Mouse (Mus musculus) stomach, embryonic 16.5 days (tissue): ENCODE measurements at regions not wholly inside any gene's neighbourhood (a gene's known extent, or its start where the extent isn't known, plus 50 kb on each side); places are given as distances from the start of the nearest gene placed in this dataset.

Experiments
- ATAC-seq: fragments of 200-750 bp; cut with Nextera tagmentation; 2 replicates; pipeline ENCODE4 v1.8.0; 2017; ENCODE audit warnings: moderate number of reproducible peaks, moderate TSS enrichment; ENCODE audit not compliant: insufficient read depth, low FRiP score
- H3K27ac ChIP-seq: fragments of 300-500 bp; sonication (generic); 2 replicates; pipeline ENCODE4 v1.5.1; 2014; ENCODE audit warnings: low read length
- H3K27me3 ChIP-seq: fragments of 300-500 bp; sonication (generic); 2 replicates; pipeline ENCODE4 v1.6.1; 2014; ENCODE audit warnings: low read length, control low read depth, mixed read lengths; ENCODE audit not compliant: control insufficient read depth, insufficient read depth
- H3K36me3 ChIP-seq: fragments of 300-500 bp; sonication (generic); 2 replicates; pipeline ENCODE4 v1.6.1; 2014; ENCODE audit warnings: low read length; ENCODE audit not compliant: control insufficient read depth, insufficient read depth
- H3K4me1 ChIP-seq: fragments of 300-500 bp; sonication (generic); 2 replicates; pipeline ENCODE4 v1.6.1; 2014; ENCODE audit warnings: low read length, control low read depth, mixed read lengths; ENCODE audit not compliant: control insufficient read depth, insufficient read depth
- H3K4me2 ChIP-seq: fragments of 300-500 bp; sonication (generic); 2 replicates; pipeline ENCODE4 v1.6.1; 2014; ENCODE audit warnings: low read depth, low read length, mixed read lengths
- H3K4me3 ChIP-seq: fragments of 300-500 bp; sonication (generic); replicated peaks from 2 replicates; pipeline ENCODE4 v1.5.1; 2014; ENCODE audit warnings: mild to moderate bottlenecking, low read length
- H3K9ac ChIP-seq: fragments of 300-500 bp; sonication (generic); 2 replicates; pipeline ENCODE4 v1.6.1; 2014; ENCODE audit warnings: low read length
- H3K9me3 ChIP-seq: fragments of 300-500 bp; sonication (generic); replicated peaks from 2 replicates; pipeline ENCODE4 v1.6.1; 2016; ENCODE audit warnings: low read length, control low read depth; ENCODE audit not compliant: control insufficient read depth
- WGBS: fragments of 180-500 bp; shearing (Covaris S2); extraction: QIAGEN DNeasy Blood & Tissue Kit; methylation state at CpG from one replicate; pipeline ENCODE4 v1.1.7; 2014; 5-methylcytosine and 5-hydroxymethylcytosine counted together

DNA sequence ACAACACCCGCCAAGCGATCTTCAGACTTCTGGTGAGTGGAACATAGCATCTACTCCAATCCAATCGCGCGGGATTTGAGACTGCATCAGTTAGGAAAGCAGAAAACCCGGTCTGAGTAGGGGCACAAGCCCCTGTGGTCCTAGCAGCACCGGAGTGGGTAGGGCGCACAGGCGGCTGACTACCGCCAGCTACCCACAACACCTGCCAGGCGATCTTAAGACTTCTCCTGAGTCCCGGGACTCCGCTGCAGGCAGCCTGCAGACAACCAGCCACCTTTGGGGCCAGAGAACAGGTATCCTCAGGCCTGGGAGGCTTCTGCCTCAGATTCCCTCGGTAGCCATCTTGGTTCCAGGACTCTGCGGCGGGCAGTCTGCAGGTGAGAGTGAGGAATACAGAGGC, 208.2 kb upstream of the Pdzrn3 start:
- Histone ChIP-seq H3K27ac (no peak overlapping the region), H3K4me1 (no peaks in the 10 kb centered on the region), H3K4me2 (no peak overlapping the region), H3K9me3 (no peaks in the 10 kb centered on the region), H3K9ac (no peak overlapping the region), H3K36me3 (no peaks in the 10 kb centered on the region), H3K27me3 (no peaks in the 10 kb centered on the region), H3K4me3 (no peak overlapping the region)
- no peak for ATAC-seq
- WGBS, result 76% methylated on average over 16 of the region's 16 CpGs

DNA sequence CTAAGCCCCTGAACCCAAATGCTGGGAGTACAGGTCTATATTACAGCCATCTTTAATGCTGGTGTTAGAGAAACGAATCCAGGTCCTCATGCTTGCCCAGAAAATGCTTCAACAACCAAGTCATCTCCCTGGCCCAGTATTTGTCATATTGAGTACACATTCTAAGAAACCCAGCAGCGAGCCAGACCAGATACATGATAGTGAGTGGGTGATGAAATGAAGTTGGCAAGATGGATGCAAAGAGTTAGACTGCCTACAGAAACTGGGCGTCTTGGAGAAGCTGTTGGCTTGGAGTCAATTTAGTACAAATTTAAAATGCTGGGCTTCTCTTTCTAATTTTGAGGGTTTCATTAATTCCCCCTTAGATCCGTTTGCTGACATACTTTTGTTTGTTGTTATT, 203.1 kb upstream of the Pdzrn3 start:
- Histone ChIP-seq H3K9me3 (no peaks in the 10 kb centered on the region), H3K4me1 (no peaks in the 10 kb centered on the region), H3K4me3 (no peak overlapping the region), H3K27me3 (no peaks in the 10 kb centered on the region), H3K9ac (no peak overlapping the region), H3K4me2 (no peak overlapping the region), H3K27ac (no peak overlapping the region), H3K36me3 (no peaks in the 10 kb centered on the region)
- ATAC-seq, result no peak
- WGBS, result 75% methylated on average over 4 of the region's 4 CpGs

DNA sequence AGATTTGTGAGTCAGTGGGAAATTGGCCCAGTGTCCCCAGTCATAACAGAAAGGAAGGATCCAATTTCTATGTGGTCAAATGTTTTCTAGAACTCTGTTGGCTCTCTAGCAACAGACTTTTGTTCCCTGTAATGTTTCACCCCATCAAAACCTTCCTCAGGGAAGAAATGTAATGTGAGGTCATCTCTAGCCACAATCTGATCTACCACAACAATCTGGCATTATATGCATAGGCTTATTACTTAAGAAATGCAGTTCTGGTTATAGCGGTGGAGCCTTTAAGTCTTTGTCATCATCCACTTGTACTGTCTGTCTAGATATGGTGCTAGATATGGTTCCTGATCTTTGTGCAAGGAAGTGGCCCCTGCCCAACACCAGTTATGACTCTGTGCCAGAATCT, 178.4 kb upstream of the Pdzrn3 start:
- Histone ChIP-seq H3K9me3 (no peaks in the 10 kb centered on the region), H3K27me3 (no peaks in the 10 kb centered on the region), H3K4me2 (no peak overlapping the region), H3K9ac (no peak overlapping the region), H3K36me3 (no peaks in the 10 kb centered on the region), H3K4me1 (no peaks in the 10 kb centered on the region), H3K27ac (no peak overlapping the region), H3K4me3 (no peak overlapping the region)
- WGBS, result 94% methylated on average over 1 of the region's 1 CpGs
- ATAC-seq, result no peak

DNA sequence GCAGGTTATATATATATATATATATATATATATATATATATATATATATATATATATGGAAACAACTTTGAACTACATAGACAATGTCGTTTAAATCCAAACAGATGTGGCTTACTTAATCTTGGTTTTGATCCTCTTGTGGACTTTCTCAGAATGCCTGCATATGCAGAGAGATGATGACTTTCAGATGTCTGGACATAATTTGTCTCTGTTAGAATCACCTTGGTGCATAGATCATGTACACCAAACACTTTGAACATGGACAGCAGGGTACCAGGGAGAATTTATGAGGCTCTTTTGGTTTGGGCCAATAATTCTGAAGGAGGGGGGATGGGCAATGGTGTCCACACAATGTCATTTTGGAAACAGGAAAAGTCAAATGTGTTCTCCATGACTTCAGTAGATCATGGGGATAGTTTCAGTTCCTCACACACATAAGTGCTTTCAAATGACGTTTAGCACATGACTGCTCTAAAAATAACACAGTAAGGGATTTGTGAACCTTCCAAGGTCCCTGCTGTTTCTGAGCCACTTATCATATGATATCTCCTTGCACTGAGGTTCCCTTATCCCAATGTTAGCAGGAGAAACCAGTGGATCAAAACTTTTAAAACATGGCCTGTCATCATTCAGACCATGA, 177.4 kb upstream of the Pdzrn3 start:
- 26% methylated on average over 2 of the region's 2 CpGs for WGBS
- ATAC-seq, result no peak
- Histone ChIP-seq H3K4me1 (no peaks in the 10 kb centered on the region), H3K36me3 (no peaks in the 10 kb centered on the region), H3K4me2 (no peak overlapping the region), H3K9ac (no peak overlapping the region), H3K27me3 (no peaks in the 10 kb centered on the region), H3K9me3 (no peaks in the 10 kb centered on the region), H3K4me3 (no peak overlapping the region), H3K27ac (no peak overlapping the region)

DNA sequence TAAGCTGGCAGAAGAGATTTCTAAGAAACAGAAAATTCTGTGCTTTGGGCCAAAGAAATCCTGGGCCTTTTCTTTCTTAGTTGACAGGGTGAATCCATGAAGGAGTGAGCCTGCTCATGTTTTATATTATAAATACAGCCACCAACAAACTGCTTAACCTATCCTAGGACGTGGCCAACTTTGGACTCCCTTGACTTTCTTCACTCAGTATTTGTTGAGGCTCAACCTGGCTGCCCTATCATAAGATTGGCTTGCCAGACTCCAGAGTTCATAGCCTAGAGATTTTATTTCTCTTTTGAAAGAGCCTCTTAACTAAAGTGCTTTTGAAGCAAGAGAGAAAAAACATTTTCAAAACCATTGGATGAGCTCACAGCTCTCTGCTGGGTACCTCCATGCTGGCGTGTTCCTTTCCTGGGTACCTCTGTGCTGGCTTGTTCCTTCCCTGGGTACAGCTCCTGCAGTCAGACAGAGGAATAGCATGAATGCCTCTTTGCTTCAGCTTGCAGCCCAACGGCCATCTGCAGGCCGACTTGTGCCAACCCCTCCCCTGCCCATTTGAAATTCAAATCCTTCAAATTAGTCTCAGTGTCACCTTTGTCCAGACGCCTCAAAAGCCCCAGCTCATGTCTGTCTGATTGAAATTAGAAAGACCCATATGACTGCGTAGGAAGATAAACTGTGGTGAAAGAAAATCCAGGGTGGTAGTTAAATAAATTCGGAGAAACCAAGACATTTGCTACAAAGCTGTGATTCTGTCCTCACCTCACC, 173.0 kb upstream of the Pdzrn3 start:
- no peak overlapping the region for H3K27ac ChIP-seq
- H3K27me3 ChIP-seq, result no peaks in the 10 kb centered on the region
- H3K9ac ChIP-seq, result no peak overlapping the region
- no peaks in the 10 kb centered on the region for H3K36me3 ChIP-seq
- ATAC-seq, result no peak
- no peaks in the 10 kb centered on the region for H3K9me3 ChIP-seq
- no peaks in the 10 kb centered on the region for H3K4me1 ChIP-seq
- H3K4me2 ChIP-seq, result no peak overlapping the region
- WGBS, result 38% methylated on average over 7 of the region's 7 CpGs
- no peak overlapping the region for H3K4me3 ChIP-seq

DNA sequence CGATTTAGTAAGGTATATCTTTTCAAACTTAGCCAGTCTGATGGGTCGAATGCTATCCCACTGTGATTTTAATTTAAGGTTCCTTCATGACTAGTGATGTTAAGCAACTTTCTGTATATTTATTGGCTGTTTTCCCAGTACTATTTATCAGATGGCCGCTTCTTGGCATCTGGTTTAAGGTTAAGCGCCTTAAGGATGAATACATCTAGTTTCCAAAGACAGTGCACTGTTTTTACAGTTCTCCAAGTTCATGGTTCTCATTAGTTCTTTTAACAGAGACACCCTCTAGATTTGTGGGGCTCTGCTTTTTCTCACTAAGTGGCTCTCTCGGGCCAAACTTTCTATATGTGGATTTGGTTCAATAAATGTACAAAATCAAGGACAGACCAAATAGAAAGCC, 159.9 kb upstream of the Pdzrn3 start:
- Histone ChIP-seq H3K4me2 (no peak overlapping the region), H3K36me3 (no peaks in the 10 kb centered on the region), H3K4me1 (no peaks in the 10 kb centered on the region; the same call in 1 of the 2 replicates), H3K4me3 (no peak overlapping the region), H3K9ac (no peak overlapping the region), H3K27me3 (no peaks in the 10 kb centered on the region; the same call in 1 of the 2 replicates), H3K27ac (no peak overlapping the region), H3K9me3 (no peaks in the 10 kb centered on the region)
- WGBS, result 59% methylated on average over 5 of the region's 5 CpGs
- no peak for ATAC-seq

DNA sequence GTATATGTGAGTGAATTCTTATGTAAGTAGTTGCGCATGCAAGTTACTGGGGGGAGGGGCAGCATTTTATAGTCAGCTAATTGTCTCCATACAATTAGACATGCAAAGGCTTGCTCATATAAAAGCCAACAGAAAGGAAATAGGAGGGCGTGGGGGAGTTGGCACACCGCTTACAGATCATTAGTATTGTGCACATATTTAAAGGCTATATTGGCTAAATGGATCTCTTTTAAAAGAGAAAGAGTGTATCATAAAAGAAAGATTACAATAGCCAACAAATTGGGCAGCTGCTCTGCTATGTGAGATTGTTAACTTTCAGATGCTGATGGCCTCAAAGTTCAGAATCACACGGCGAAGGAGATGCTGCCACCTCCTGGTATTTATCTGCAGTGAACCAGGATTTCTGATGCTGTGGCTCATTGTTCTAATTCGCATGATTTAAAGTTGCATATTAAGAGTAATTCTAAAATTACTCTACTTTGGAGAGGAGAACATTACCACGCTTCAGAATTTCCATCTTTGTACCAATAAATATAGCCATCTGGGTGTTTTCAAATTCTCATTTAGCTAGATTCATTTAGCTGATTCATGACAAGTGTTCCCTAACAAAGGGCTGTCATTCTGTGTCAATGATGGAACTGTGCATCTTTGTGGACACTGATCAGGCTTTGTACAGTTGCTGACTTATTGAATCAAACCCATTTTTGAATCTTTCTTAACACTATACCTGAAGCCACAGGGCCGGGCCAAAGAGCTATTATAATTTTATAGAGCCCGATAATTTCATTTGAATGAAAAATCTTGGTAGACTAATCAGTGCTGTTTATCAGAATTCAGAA, 156.7 kb upstream of the Pdzrn3 start:
- Histone ChIP-seq H3K27ac (no peak overlapping the region), H3K9me3 (no peaks in the 10 kb centered on the region), H3K9ac (no peak overlapping the region), H3K4me3 (no peak overlapping the region), H3K36me3 (no peaks in the 10 kb centered on the region), H3K4me1 (no peaks in the 10 kb centered on the region; the same call in 1 of the 2 replicates), H3K27me3 (no peaks in the 10 kb centered on the region; the same call in 1 of the 2 replicates), H3K4me2 (no peak overlapping the region)
- no peak for ATAC-seq
- 51% methylated on average over 9 of the region's 9 CpGs for WGBS

DNA sequence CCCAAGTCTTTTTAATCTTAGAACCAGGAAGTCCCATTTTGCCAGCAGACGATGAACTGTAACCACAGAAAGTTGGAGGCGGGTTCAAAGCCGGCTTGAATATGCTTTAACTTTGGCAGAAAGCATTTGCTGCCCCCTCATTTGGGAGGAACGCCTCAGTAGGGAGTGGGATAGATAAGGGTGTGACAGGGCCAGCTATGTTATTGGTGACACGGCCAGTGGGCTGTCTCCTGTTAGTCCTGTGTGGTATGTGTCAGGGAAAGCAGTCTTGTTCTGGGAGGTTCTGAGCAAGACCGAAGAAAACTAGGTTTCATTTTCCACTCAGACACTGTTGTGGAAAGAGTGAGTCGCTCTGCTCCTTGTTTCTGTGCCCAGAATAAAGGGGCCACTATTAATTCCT, 154.7 kb upstream of the Pdzrn3 start:
- H3K4me2 ChIP-seq, result peak overlapping the region; percentile 25
- no peaks in the 10 kb centered on the region for H3K9me3 ChIP-seq
- no peak overlapping the region for H3K27ac ChIP-seq
- 43% methylated on average over 7 of the region's 7 CpGs for WGBS
- no peaks in the 10 kb centered on the region; the same call in 1 of the 2 replicates for H3K4me1 ChIP-seq
- H3K9ac ChIP-seq, result 0 out of 2 replicates have a peak overlapping the region, but pooled peaks have one; percentile 41
- ATAC-seq, result no peak
- H3K27me3 ChIP-seq, result no peaks in the 10 kb centered on the region; the same call in 1 of the 2 replicates
- peak overlapping the region; percentile 12; the same call in 1 of the 2 replicates for H3K4me3 ChIP-seq
- H3K36me3 ChIP-seq, result no peaks in the 10 kb centered on the region

DNA sequence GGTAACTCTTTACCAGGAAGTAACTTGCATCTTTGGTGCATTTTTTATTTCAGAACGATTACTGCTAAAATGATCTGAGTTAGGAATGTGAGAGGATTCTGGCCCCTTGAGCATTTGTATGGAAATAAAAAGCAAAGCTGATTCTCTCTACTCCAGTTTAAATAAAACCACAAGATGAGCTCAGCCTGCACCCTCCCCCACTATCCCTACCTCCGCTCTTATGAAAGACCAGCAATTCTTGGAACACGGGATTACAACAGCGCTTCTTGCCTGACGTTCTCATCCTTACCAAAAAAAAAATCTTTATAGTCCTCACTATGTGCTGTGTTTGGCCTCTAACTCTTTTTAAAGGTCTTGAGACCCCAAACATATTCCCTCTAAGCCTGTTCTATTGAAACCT, 154.2 kb upstream of the Pdzrn3 start:
- Histone ChIP-seq H3K27me3 (no peaks in the 10 kb centered on the region; the same call in 1 of the 2 replicates), H3K27ac (no peak overlapping the region), H3K9ac (no peak overlapping the region), H3K4me3 (no peak overlapping the region), H3K9me3 (no peaks in the 10 kb centered on the region), H3K36me3 (no peaks in the 10 kb centered on the region), H3K4me1 (no peaks in the 10 kb centered on the region; the same call in 1 of the 2 replicates), H3K4me2 (no peak overlapping the region)
- 74% methylated on average over 5 of the region's 5 CpGs for WGBS
- ATAC-seq, result no peak
